Mouse (Mus musculus) thymus, postnatal 10 days (tissue): ENCODE results near the gene Ncoa5.

Experiments
- DNase-seq, 2 experiments: peaks; one replicate each; pipeline ENCODE4 v3.0.0; 2021; ENCODE audit warnings: low spot score in 2 of 2

Ncoa5 gene

GRCm38 (mm10) chr2:165034131-165035057 lies at the start of gene Ncoa5:
Gene Ncoa5 (minus strand): TSS chr2:165034867.
- peak; percentile 98 for DNase-seq

- no peak for DNase-seq
Measured at GRCm38 (mm10) chr2:165081257-165081656, 46.6 kb upstream of the Ncoa5 start.

GRCm38 (mm10) chr2:165080657-165081056 lies 46.0 kb upstream of the Ncoa5 start:
- no peak for DNase-seq

- no peak for DNase-seq
Measured at GRCm38 (mm10) chr2:165078605-165079004, 43.9 kb upstream of the Ncoa5 start.

- no peak for DNase-seq
Measured at GRCm38 (mm10) chr2:165078045-165078444, 43.4 kb upstream of the Ncoa5 start.

GRCm38 (mm10) chr2:165077055-165077454 lies 42.4 kb upstream of the Ncoa5 start:
- DNase-seq: no peak

- DNase-seq: peak; percentile 16 to 69
Measured at GRCm38 (mm10) chr2:165074937-165075336, 40.3 kb upstream of the Ncoa5 start.

GRCm38 (mm10) chr2:165074081-165074884 lies 39.6 kb upstream of the Ncoa5 start:
- no peak for DNase-seq

- no peak for DNase-seq
Measured at GRCm38 (mm10) chr2:165073381-165073781, 38.7 kb upstream of the Ncoa5 start.

GRCm38 (mm10) chr2:165070096-165070816 lies 35.6 kb upstream of the Ncoa5 start:
- peak in 1 of 2 experiments; percentile 34 for DNase-seq

GRCm38 (mm10) chr2:165068806-165069205 lies 34.1 kb upstream of the Ncoa5 start:
- no peak for DNase-seq

GRCm38 (mm10) chr2:165064489-165064888 lies 29.8 kb upstream of the Ncoa5 start:
- no peak for DNase-seq

GRCm38 (mm10) chr2:165061638-165062433 lies 27.2 kb upstream of the Ncoa5 start:
- no peak for DNase-seq

GRCm38 (mm10) chr2:165059961-165060360 lies 25.3 kb upstream of the Ncoa5 start:
- DNase-seq: no peak

- DNase-seq: no peak
Measured at GRCm38 (mm10) chr2:165056377-165057085, 21.9 kb upstream of the Ncoa5 start.

GRCm38 (mm10) chr2:165055905-165056304 lies 21.2 kb upstream of the Ncoa5 start:
- DNase-seq: no peak

- no peak for DNase-seq
Measured at GRCm38 (mm10) chr2:165054888-165055852, 20.5 kb upstream of the Ncoa5 start, which contains the start of gene Cd40. Gene Cd40 (plus strand): TSS chr2:165055627.

- DNase-seq: no peak
Measured at GRCm38 (mm10) chr2:165051566-165051965, 16.9 kb upstream of the Ncoa5 start.
